Mouse (Mus musculus) limb, embryonic 12.5 days (tissue): ENCODE results near the gene Blzf1. TPM values are rescaled to one million over a fixed set of nuclear protein-coding genes. Genes with fewer than 3 reads are reported as not detected.

Experiments used
- ATAC-seq: fragments of 200-750 bp; cut with Nextera tagmentation; 2 replicates; pipeline ENCODE4 v1.8.0; 2017; ENCODE audit warnings: low read depth, moderate TSS enrichment; ENCODE audit not compliant: insufficient number of reproducible peaks, insufficient read depth, low FRiP score, low TSS enrichment
- H3K27ac ChIP-seq: fragments of 300-500 bp; sonication (generic); 2 replicates; pipeline ENCODE4 v1.5.1; 2016; ENCODE audit warnings: mild to moderate bottlenecking, moderate library complexity
- H3K27me3 ChIP-seq: fragments of 300-500 bp; sonication (generic); 2 replicates; pipeline ENCODE4 v1.6.1; 2016; ENCODE audit warnings: mild to moderate bottlenecking, moderate library complexity
- H3K36me3 ChIP-seq: fragments of 300-500 bp; sonication (generic); 2 replicates; pipeline ENCODE4 v1.6.1; 2016; ENCODE audit warnings: mild to moderate bottlenecking, moderate library complexity
- H3K4me1 ChIP-seq: fragments of 300-500 bp; sonication (generic); replicated peaks from 2 replicates; pipeline ENCODE4 v1.6.1; 2016
- H3K4me2 ChIP-seq: fragments of 300-500 bp; sonication (generic); 2 replicates; pipeline ENCODE4 v1.6.1; 2016; ENCODE audit warnings: mild to moderate bottlenecking, moderate library complexity
- H3K4me3 ChIP-seq: fragments of 300-500 bp; sonication (generic); replicated peaks from 2 replicates; pipeline ENCODE4 v1.5.1; 2016; ENCODE audit warnings: mild to moderate bottlenecking
- H3K9ac ChIP-seq: fragments of 300-500 bp; sonication (generic); replicated peaks from 2 replicates; pipeline ENCODE4 v1.6.1; 2016; ENCODE audit warnings: mild to moderate bottlenecking, moderate library complexity
- H3K9me3 ChIP-seq: fragments of 300-500 bp; sonication (generic); 2 replicates; pipeline ENCODE4 v1.6.1; 2016; ENCODE audit warnings: mild to moderate bottlenecking, moderate library complexity
- WGBS: fragments of 180-500 bp; shearing (Covaris S2); methylation state at CpG from one replicate; pipeline ENCODE4 v1.1.7; 2016; 5-methylcytosine and 5-hydroxymethylcytosine counted together
- polyA plus RNA-seq: library from polyadenylated mRNA; unstranded; fragments of >200 nt; fragmentation: Nextera tagmentation; extraction: Ambion mirVana; gene quantifications from 2 replicates; pipeline ENCODE4 v1.2.1, GENCODE M21; 2016

The Blzf1 gene
- polyA plus RNA-seq: 24.7 and 27.5 TPM in 2 replicates

- Histone ChIP-seq H3K4me1 (peaks cover 12% of the 10 kb centered on the region), H3K36me3 (peaks cover 14% of the 10 kb centered on the region), H3K27ac (peak within 1 kb of the TSS; percentile 31; the same call in 1 of the 2 replicates), H3K9me3 (no peaks in the 10 kb centered on the region), H3K4me3 (peak within 1 kb of the TSS; percentile 74), H3K4me2 (peak within 1 kb of the TSS; percentile 82), H3K9ac (peak within 1 kb of the TSS; percentile 69), H3K27me3 (no peaks in the 10 kb centered on the region)
- under 1% methylated on average over 35 of the region's 35 CpGs for WGBS
- peak; percentile 97 for ATAC-seq
Observed at GRCm38 (mm10) chr1:164307124-164307751, at the start of gene Blzf1. Gene Blzf1 (minus strand): TSS chr1:164307489.

GRCm38 (mm10) chr1:164353443-164353842 lies 46.2 kb upstream of the Blzf1 start:
- H3K4me3 ChIP-seq: no peak overlapping the region
- H3K4me2 ChIP-seq: no peak overlapping the region
- H3K9ac ChIP-seq: no peak overlapping the region
- H3K9me3 ChIP-seq: no peaks in the 10 kb centered on the region
- no peaks in the 10 kb centered on the region for H3K27me3 ChIP-seq
- H3K27ac ChIP-seq: no peak overlapping the region
- no peaks in the 10 kb centered on the region for H3K4me1 ChIP-seq
- no peak for ATAC-seq
- WGBS: 86% methylated on average over 3 of the region's 3 CpGs
- peaks cover 13% of the 10 kb centered on the region; the same call in 1 of the 2 replicates for H3K36me3 ChIP-seq

- Histone ChIP-seq H3K4me3 (no peak overlapping the region), H3K4me2 (no peak overlapping the region), H3K9me3 (no peaks in the 10 kb centered on the region), H3K36me3 (peaks cover 33% of the 10 kb centered on the region), H3K4me1 (no peaks in the 10 kb centered on the region), H3K9ac (no peak overlapping the region), H3K27me3 (no peaks in the 10 kb centered on the region), H3K27ac (no peak overlapping the region)
- 85% methylated on average over 3 of the region's 3 CpGs for WGBS
- ATAC-seq: no peak
Observed at GRCm38 (mm10) chr1:164342161-164342560, 34.9 kb upstream of the Blzf1 start.

- Histone ChIP-seq H3K9ac (no peak overlapping the region), H3K4me3 (no peak overlapping the region), H3K27ac (no peak overlapping the region), H3K4me2 (no peak overlapping the region), H3K9me3 (no peaks in the 10 kb centered on the region), H3K36me3 (peaks cover 37% of the 10 kb centered on the region), H3K4me1 (no peaks in the 10 kb centered on the region), H3K27me3 (no peaks in the 10 kb centered on the region)
- 88% methylated on average over 4 of the region's 4 CpGs for WGBS
- ATAC-seq: no peak
Observed at GRCm38 (mm10) chr1:164335846-164336245, 28.6 kb upstream of the Blzf1 start.

- no peak for ATAC-seq
Observed at GRCm38 (mm10) chr1:164335435-164335834, 28.1 kb upstream of the Blzf1 start.

GRCm38 (mm10) chr1:164332559-164332958 lies 25.3 kb upstream of the Blzf1 start:
- no peak overlapping the region for H3K9ac ChIP-seq
- H3K9me3 ChIP-seq: no peaks in the 10 kb centered on the region
- WGBS: 68% methylated on average over 11 of the region's 11 CpGs
- peaks cover 51% of the 10 kb centered on the region for H3K36me3 ChIP-seq
- no peaks in the 10 kb centered on the region for H3K27me3 ChIP-seq
- H3K27ac ChIP-seq: no peak overlapping the region
- 0 out of 2 replicates have a peak, but pooled peaks cover 2% of the 10 kb centered on the region for H3K4me1 ChIP-seq
- ATAC-seq: no peak
- no peak overlapping the region for H3K4me3 ChIP-seq
- no peak overlapping the region for H3K4me2 ChIP-seq

More at GRCm38 (mm10) chr1:164335435-164335834, 28.1 kb upstream of the Blzf1 start:
- Histone ChIP-seq H3K27me3 (no peaks in the 10 kb centered on the region), H3K9ac (no peak overlapping the region), H3K27ac (no peak overlapping the region), H3K4me1 (no peaks in the 10 kb centered on the region), H3K9me3 (no peaks in the 10 kb centered on the region), H3K4me2 (no peak overlapping the region), H3K4me3 (no peak overlapping the region), H3K36me3 (peaks cover 38% of the 10 kb centered on the region)
- WGBS: 89% methylated on average over 3 of the region's 3 CpGs

GRCm38 (mm10) chr1:164327764-164328163 lies 20.5 kb upstream of the Blzf1 start:
- 62% methylated on average over 7 of the region's 7 CpGs for WGBS
- ATAC-seq: no peak
- H3K27me3 ChIP-seq: no peaks in the 10 kb centered on the region
- no peak overlapping the region for H3K27ac ChIP-seq
- no peak overlapping the region for H3K4me3 ChIP-seq
- peaks cover 7% of the 10 kb centered on the region for H3K4me1 ChIP-seq
- no peaks in the 10 kb centered on the region for H3K9me3 ChIP-seq
- H3K36me3 ChIP-seq: peaks cover 25% of the 10 kb centered on the region
- no peak overlapping the region for H3K4me2 ChIP-seq
- no peak overlapping the region for H3K9ac ChIP-seq

GRCm38 (mm10) chr1:164326600-164327155 lies 19.4 kb upstream of the Blzf1 start:
- no peak overlapping the region for H3K4me2 ChIP-seq
- no peak overlapping the region for H3K27ac ChIP-seq
- WGBS: 53% methylated on average over 6 of the region's 6 CpGs
- H3K4me1 ChIP-seq: peaks cover 13% of the 10 kb centered on the region
- H3K4me3 ChIP-seq: no peak overlapping the region
- no peaks in the 10 kb centered on the region for H3K9me3 ChIP-seq
- ATAC-seq: no peak
- no peaks in the 10 kb centered on the region for H3K27me3 ChIP-seq
- peaks cover 22% of the 10 kb centered on the region for H3K36me3 ChIP-seq
- H3K9ac ChIP-seq: no peak overlapping the region

- Histone ChIP-seq H3K36me3 (peaks cover 13% of the 10 kb centered on the region), H3K9ac (no peak overlapping the region), H3K27me3 (no peaks in the 10 kb centered on the region), H3K4me2 (no peak overlapping the region), H3K27ac (no peak overlapping the region), H3K4me1 (peaks cover 24% of the 10 kb centered on the region), H3K9me3 (no peaks in the 10 kb centered on the region), H3K4me3 (no peak overlapping the region)
- 85% methylated on average over 2 of the region's 2 CpGs for WGBS
- no peak for ATAC-seq
Observed at GRCm38 (mm10) chr1:164324878-164325277, 17.6 kb upstream of the Blzf1 start.

GRCm38 (mm10) chr1:164324221-164324620 lies 16.9 kb upstream of the Blzf1 start:
- H3K27ac ChIP-seq: no peak overlapping the region
- peaks cover 11% of the 10 kb centered on the region for H3K36me3 ChIP-seq
- H3K4me3 ChIP-seq: no peak overlapping the region
- H3K9me3 ChIP-seq: no peaks in the 10 kb centered on the region
- H3K9ac ChIP-seq: no peak overlapping the region
- H3K27me3 ChIP-seq: no peaks in the 10 kb centered on the region
- ATAC-seq: no peak
- H3K4me1 ChIP-seq: peaks cover 24% of the 10 kb centered on the region
- 88% methylated on average over 4 of the region's 4 CpGs for WGBS
- no peak overlapping the region for H3K4me2 ChIP-seq

GRCm38 (mm10) chr1:164322987-164323650 lies 15.8 kb upstream of the Blzf1 start:
- H3K27me3 ChIP-seq: no peaks in the 10 kb centered on the region
- no peaks in the 10 kb centered on the region for H3K9me3 ChIP-seq
- no peak overlapping the region for H3K9ac ChIP-seq
- no peak overlapping the region for H3K27ac ChIP-seq
- peaks cover under 1% of the 10 kb centered on the region; the same call in 1 of the 2 replicates for H3K36me3 ChIP-seq
- ATAC-seq: no peak
- no peak overlapping the region for H3K4me3 ChIP-seq
- peaks cover 24% of the 10 kb centered on the region for H3K4me1 ChIP-seq
- H3K4me2 ChIP-seq: no peak overlapping the region
- 65% methylated on average over 8 of the region's 8 CpGs for WGBS
